Mouse (Mus musculus): ENCODE measurements around the gene Lrfn3. TPM values are rescaled to one million over a fixed set of nuclear protein-coding genes. Genes with fewer than 3 reads are reported as not detected.
A peak's percentile ranks its signal among the peaks of the same experiment; 100 is the strongest.

Lrfn3 gene
- polyA plus RNA-seq, 2 experiments, result 0.79 to 1.4 TPM

DNA sequence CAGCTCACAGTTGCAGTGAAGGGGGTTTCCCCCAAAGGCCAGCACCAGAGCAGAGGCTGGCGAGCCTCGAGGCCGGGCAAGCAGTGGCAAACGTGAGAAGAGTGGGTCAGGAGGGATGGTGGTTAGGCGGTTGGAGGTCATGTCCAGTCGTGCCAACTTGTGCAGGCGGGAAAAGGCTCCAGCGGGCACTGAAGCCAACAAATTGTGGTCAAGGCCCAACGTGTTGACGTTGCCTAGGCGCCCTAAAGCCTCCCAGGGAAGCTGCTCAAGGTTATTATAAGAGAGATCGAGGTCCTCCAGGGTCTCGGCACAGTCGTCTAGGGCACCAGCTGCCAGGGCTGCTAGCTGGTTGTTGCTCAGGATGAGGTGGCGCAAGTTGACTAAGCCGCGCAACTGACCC, 2.5 kb downstream of the Lrfn3 start:
- TF ChIP-seq EP300 (IDR thresholded peaks at IDR 0.05; ENCODE audit: low read depth) (no peak), CTCF (IDR thresholded peaks at IDR 0.05; ENCODE audit: low read depth) (no peak)
- Histone ChIP-seq H3K27ac (no peak overlapping the region), H3K9ac (replicated peaks) (no peak overlapping the region), H3K4me1 (replicated peaks; ENCODE audit: control insufficient read depth in 2 of 2, insufficient read depth in 2 of 2, low read length in 1 of 2) (peaks cover 0 to 5% of the 10 kb centered on the region in 2 experiments; a peak in 1 of 4 replicates), H3K27me3 (ENCODE audit: control insufficient read depth, insufficient read depth, low read length) (peaks cover 9% of the 10 kb centered on the region), H3K9me3 (ENCODE audit: control insufficient read depth, low read length) (no peaks in the 10 kb centered on the region), H3K4me2 (ENCODE audit: low read depth) (no peak overlapping the region), H3K36me3 (replicated peaks; ENCODE audit: control insufficient read depth, insufficient read depth, low read depth) (no peaks in the 10 kb centered on the region), H3K4me3 (ENCODE audit: insufficient read depth in 1 of 2, low read depth in 2 of 2, low read length in 2 of 2) (no peak overlapping the region)
- ATAC-seq (ENCODE audit: insufficient read depth) (no peak), DNase-seq (ENCODE audit: low read depth in 3 of 3, low spot score in 3 of 3) (no peak)
- 65% methylated on average over 17 of the region's 17 CpGs for WGBS (ENCODE audit: insufficient replicate concordance)

DNA sequence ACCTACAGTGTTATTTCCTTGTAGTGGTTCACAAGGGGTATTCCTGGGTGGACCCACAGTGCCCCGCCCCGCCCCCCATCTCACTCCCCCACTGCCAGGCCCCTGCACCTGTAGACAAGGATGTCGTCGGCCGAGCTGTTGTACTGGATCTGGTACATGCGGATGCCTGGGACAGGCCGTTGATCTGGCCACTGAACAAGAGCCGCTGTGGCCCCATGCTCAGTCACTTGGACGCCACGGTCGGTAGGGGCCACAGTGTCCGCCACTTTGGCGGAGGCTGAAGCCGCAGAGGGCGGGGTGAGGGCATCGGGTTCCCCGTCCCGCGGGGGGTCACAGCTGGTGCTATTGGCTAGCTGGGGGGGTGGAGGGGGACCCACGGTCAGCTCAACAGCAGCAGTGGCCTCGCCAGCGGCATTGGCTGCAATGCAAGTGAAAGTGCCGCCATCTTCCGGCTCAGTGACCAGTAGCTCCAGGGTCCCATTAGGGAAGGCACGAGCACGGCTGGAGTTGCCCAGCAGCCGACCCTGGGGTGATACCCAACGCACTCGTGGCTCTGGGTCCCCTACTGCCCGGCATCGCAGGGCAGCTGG, 3.2 kb downstream of the Lrfn3 start:
- H3K9ac ChIP-seq (replicated peaks), result no peak overlapping the region
- ATAC-seq (ENCODE audit: insufficient read depth), result no peak

DNA sequence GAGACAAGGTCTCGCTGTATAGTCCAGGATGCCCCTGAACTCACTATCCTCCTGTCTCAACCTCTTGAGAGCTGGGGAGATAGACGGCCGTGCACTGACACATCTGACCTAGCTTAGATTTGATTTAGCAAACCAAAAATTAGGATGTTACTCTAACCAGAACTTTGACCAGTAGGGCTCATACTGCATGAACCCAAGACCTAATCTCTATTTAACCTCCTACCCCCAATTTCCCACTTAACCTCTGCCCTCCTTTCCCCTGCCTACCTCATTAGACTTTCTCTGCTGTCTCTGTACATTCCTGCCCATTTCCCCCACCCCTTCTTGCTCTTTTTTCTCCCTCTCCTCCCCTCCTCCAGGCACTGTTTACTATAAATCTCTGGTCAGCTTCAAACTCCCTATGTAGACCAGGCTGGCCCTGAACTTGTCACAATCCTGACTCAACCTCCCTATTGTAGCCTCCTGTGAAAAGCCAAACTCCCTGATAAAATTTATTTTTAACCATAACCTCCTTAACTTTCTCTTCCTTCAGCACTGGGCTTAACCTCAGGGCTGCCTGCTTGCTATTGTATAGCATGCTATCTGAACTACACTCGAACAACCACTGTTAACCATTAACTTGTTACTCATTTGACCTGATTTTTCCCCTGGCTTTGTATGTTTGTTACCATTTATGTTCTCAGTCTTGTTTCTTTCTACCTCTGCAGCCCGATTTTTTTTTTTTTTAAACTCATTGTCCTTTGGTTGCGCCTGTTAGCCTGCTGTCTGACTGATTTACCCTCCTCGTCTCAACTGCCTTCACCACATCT, 4.0 kb downstream of the Lrfn3 start:
- Histone ChIP-seq H3K4me2 (ENCODE audit: low read depth) (peak overlapping the region; percentile 39), H3K4me1 (replicated peaks; ENCODE audit: control insufficient read depth in 2 of 2, insufficient read depth in 2 of 2, low read length in 1 of 2) (peaks cover 0 to 5% of the 10 kb centered on the region in 2 experiments; a peak in 1 of 4 replicates), H3K4me3 (ENCODE audit: insufficient read depth in 1 of 2, low read depth in 2 of 2, low read length in 2 of 2) (no peak overlapping the region), H3K36me3 (replicated peaks; ENCODE audit: control insufficient read depth, insufficient read depth, low read depth) (no peaks in the 10 kb centered on the region), H3K9ac (replicated peaks) (no peak overlapping the region), H3K9me3 (ENCODE audit: control insufficient read depth, low read length) (no peaks in the 10 kb centered on the region), H3K27me3 (ENCODE audit: control insufficient read depth, insufficient read depth, low read length) (peaks cover 9% of the 10 kb centered on the region), H3K27ac (no peak overlapping the region)
- ATAC-seq (ENCODE audit: insufficient read depth) (peak; percentile 27; the same call in 1 of the 2 replicates), DNase-seq (ENCODE audit: low read depth in 3 of 3, low spot score in 3 of 3) (no peak)
- WGBS (ENCODE audit: insufficient replicate concordance), result 42% methylated on average over 7 of the region's 7 CpGs
- TF ChIP-seq CTCF (IDR thresholded peaks at IDR 0.05; ENCODE audit: low read depth), result no peak
- TF ChIP-seq EP300 (IDR thresholded peaks at IDR 0.05; ENCODE audit: low read depth), result no peak

More for the DNA sequence above, 3.2 kb downstream of the Lrfn3 start:
- Histone ChIP-seq H3K27ac (no peak overlapping the region), H3K36me3 (replicated peaks; ENCODE audit: control insufficient read depth, insufficient read depth, low read depth) (no peaks in the 10 kb centered on the region), H3K9me3 (ENCODE audit: control insufficient read depth, low read length) (no peaks in the 10 kb centered on the region), H3K4me2 (ENCODE audit: low read depth) (peak overlapping the region; percentile 39), H3K4me3 (ENCODE audit: insufficient read depth in 1 of 2, low read depth in 2 of 2, low read length in 2 of 2) (peak overlapping the region in 1 of 2 experiments; percentile 12; a peak in 1 of 4 replicates), H3K4me1 (replicated peaks; ENCODE audit: control insufficient read depth in 2 of 2, insufficient read depth in 2 of 2, low read length in 1 of 2) (peaks cover 0 to 5% of the 10 kb centered on the region in 2 experiments; a peak in 1 of 4 replicates), H3K27me3 (ENCODE audit: control insufficient read depth, insufficient read depth, low read length) (peaks cover 9% of the 10 kb centered on the region)
- TF ChIP-seq CTCF (IDR thresholded peaks at IDR 0.05; ENCODE audit: low read depth) (no peak), EP300 (IDR thresholded peaks at IDR 0.05; ENCODE audit: low read depth) (no peak)
- 58% methylated on average over 31 of the region's 31 CpGs for WGBS (ENCODE audit: insufficient replicate concordance)
- DNase-seq (ENCODE audit: low read depth in 3 of 3, low spot score in 3 of 3), result no peak

DNA sequence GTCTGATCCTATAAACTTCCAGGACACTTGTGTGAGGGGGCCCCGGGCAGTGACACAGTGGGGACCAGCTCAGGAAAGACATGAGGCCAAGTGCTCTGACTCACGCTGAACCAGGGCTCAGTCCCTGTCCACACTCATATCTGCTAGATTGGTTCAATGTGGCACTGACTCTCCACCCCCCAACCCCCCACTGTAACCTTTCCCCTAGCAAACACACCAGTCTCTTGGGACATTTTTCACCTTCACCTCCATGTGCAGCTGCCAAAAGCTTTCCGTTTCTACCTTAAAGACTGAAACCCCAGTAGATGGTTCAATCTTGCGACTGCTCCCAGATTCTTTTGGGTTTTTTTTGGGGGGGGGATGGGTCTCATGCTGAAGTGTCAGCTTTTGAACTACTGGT, 8.5 kb downstream of the Lrfn3 start:
- Histone ChIP-seq H3K9me3 (ENCODE audit: control insufficient read depth, low read length) (no peaks in the 10 kb centered on the region), H3K4me1 (replicated peaks; ENCODE audit: control insufficient read depth in 2 of 2, insufficient read depth in 2 of 2, low read length in 1 of 2) (peaks cover 0 to 7% of the 10 kb centered on the region in 2 experiments; a peak in 1 of 4 replicates), H3K4me3 (ENCODE audit: insufficient read depth in 1 of 2, low read depth in 2 of 2, low read length in 2 of 2) (no peak overlapping the region), H3K27me3 (ENCODE audit: control insufficient read depth, insufficient read depth, low read length) (no peaks in the 10 kb centered on the region), H3K9ac (replicated peaks) (no peak overlapping the region), H3K36me3 (replicated peaks; ENCODE audit: control insufficient read depth, insufficient read depth, low read depth) (no peaks in the 10 kb centered on the region), H3K27ac (no peak overlapping the region), H3K4me2 (ENCODE audit: low read depth) (no peak overlapping the region)
- ATAC-seq (ENCODE audit: insufficient read depth), result no peak; the same call in 1 of the 2 replicates
- TF ChIP-seq CTCF (IDR thresholded peaks at IDR 0.05; ENCODE audit: low read depth) (no peak), EP300 (IDR thresholded peaks at IDR 0.05; ENCODE audit: low read depth) (no peak)
- 51% methylated on average over 4 of the region's 4 CpGs for WGBS (ENCODE audit: insufficient replicate concordance)
- no peak for DNase-seq (ENCODE audit: low read depth in 3 of 3, low spot score in 3 of 3)

DNA sequence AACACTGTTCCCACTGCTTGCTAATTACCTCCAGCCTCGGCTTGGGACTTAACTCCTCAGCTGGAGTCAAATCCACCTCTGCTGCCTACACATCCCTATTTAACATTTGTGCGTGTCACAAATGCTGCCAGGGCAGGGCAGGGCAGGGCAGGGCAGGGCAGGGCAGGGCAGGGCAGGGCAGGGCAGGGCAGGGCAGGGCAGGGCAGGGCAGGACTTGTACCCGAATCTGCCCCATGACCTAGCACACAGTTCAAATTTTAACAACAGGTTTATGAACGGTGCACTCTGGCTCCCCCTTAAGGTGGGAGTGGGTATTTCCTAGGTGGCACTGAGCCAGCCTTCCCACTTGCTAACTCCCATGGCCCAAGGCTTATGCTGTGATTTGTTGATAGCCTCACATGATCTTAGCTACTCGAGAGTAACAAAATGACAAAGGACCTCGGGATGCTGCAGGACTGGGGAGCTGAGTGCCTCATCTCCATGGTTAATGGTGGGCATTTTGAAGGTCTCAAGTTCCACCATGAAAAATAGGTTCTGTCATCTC, 9.2 kb downstream of the Lrfn3 start:
- H3K27ac ChIP-seq, result no peak overlapping the region
- H3K36me3 ChIP-seq (replicated peaks; ENCODE audit: control insufficient read depth, insufficient read depth, low read depth), result no peaks in the 10 kb centered on the region

More for the DNA sequence above, 9.2 kb downstream of the Lrfn3 start:
- ATAC-seq (ENCODE audit: insufficient read depth) (peak; percentile 25), DNase-seq (ENCODE audit: low read depth in 3 of 3, low spot score in 3 of 3) (peak in 1 of 3 experiments; percentile 36)
- 19% methylated on average over 6 of the region's 6 CpGs for WGBS (ENCODE audit: insufficient replicate concordance)
- no peaks in the 10 kb centered on the region for H3K27me3 ChIP-seq (ENCODE audit: control insufficient read depth, insufficient read depth, low read length)
- H3K9me3 ChIP-seq (ENCODE audit: control insufficient read depth, low read length), result no peaks in the 10 kb centered on the region
- H3K4me3 ChIP-seq (ENCODE audit: insufficient read depth in 1 of 2, low read depth in 2 of 2, low read length in 2 of 2), result no peak overlapping the region
- no peak overlapping the region for H3K4me2 ChIP-seq (ENCODE audit: low read depth)
- peaks cover 0 to 7% of the 10 kb centered on the region in 2 experiments; a peak in 1 of 4 replicates for H3K4me1 ChIP-seq (replicated peaks; ENCODE audit: control insufficient read depth in 2 of 2, insufficient read depth in 2 of 2, low read length in 1 of 2)
- no peak overlapping the region for H3K9ac ChIP-seq (replicated peaks)
- peak; percentile 81 for TF ChIP-seq CTCF (IDR thresholded peaks at IDR 0.05; ENCODE audit: low read depth)
- TF ChIP-seq EP300 (IDR thresholded peaks at IDR 0.05; ENCODE audit: low read depth), result no peak

Data from liver, embryonic 14.5 days (tissue).